Mouse (Mus musculus): ENCODE data around the gene Klra10. TPM values are rescaled to one million over a fixed set of nuclear protein-coding genes. Genes with fewer than 3 reads are reported as not detected.

The Klra10 gene
- polyA plus RNA-seq (2012; rRNA removed) = not detected in 2 replicates

DNA sequence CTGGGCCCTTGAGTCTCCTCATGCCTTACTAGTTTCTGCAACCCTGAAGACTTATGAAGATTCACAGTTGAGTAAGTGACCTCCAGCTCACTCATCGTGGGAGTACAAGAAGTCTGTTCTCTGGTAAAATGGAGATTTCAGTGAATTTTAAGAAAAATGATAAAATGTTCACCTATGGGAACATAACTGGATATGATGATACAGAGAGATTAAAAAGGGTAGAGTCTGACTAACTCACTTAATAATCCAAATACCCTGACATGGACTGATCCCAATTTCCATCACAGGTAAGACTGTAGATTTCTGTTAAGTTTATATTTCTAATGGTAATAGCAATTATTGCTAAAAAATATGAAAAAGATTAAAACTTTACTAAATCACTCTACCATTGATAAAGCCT is at the start of gene Klra10:
Gene Klra10, minus strand, starts transcription at position 101 of the 400 bp plus-strand sequence.

DNA sequence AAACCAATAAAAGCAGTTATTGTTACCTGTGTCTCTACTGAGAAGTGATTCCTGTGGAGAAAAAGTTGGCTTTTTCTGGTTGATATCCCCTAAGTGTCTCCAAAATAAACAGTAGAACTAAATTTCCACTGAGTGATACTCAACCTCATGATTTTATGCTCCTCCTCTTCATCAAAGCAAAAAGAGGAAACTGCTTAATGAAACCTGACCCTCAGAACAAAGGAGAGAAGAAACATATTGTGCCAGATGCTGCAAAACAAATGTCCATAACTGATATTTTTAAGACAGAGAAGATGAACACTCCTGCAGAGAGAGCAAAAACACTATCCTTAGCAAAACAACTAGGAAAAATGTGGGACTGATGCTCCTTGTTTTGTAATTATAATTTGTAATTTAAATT is 48.5 kb downstream of the Klra10 start, which contains the start of gene Klra7:
Gene Klra7, minus strand, starts transcription at position 101 of the 400 bp plus-strand sequence.

Other genes starting within 250 kb of the Klra10 start
- not detected in 2 replicates for gene Klra4, start 214.7 kb downstream of the Klra10 start, polyA plus RNA-seq (2012; rRNA removed)
- 0.12 TPM in 1 of 2 replicates, not detected in the other for gene Klra8, start 152.0 kb downstream of the Klra10 start, polyA plus RNA-seq (2012; rRNA removed)
- not detected in 2 replicates for gene Klra9, start 88.8 kb downstream of the Klra10 start, polyA plus RNA-seq (2012; rRNA removed)
- gene Klra7, start 48.6 kb downstream of the Klra10 start, polyA plus RNA-seq (2012; rRNA removed) = not detected in 2 replicates
- gene Klra3, start 55.6 kb upstream of the Klra10 start, polyA plus RNA-seq (2012; rRNA removed) = not detected in 2 replicates
- not detected in 2 replicates for gene Klra1, start 104.9 kb upstream of the Klra10 start, polyA plus RNA-seq (2012; rRNA removed)

All from ovary, adult 2 months (tissue).